Mouse (Mus musculus) heart, embryonic 12.5 days (tissue): ENCODE measurements at regions not wholly inside any gene's neighbourhood (a gene's known extent, or its start where the extent isn't known, plus 50 kb on each side); places are given as distances from the start of the nearest gene placed in this dataset.

Experiments
- ATAC-seq: fragments of 200-750 bp; cut with Nextera tagmentation; 2 replicates; pipeline ENCODE4 v1.8.0; 2017; ENCODE audit warnings: moderate TSS enrichment, moderate library complexity; ENCODE audit not compliant: insufficient number of reproducible peaks, low FRiP score
- H3K27ac ChIP-seq: fragments of 300-500 bp; sonication (generic); 2 replicates; pipeline ENCODE4 v1.5.1; 2016; ENCODE audit warnings: mild to moderate bottlenecking, moderate library complexity; ENCODE audit not compliant: poor library complexity, severe bottlenecking
- H3K27me3 ChIP-seq: fragments of 300-500 bp; sonication (generic); replicated peaks from 2 replicates; pipeline ENCODE4 v1.6.1; 2016; ENCODE audit warnings: mild to moderate bottlenecking, moderate library complexity
- H3K36me3 ChIP-seq: fragments of 300-500 bp; sonication (generic); 2 replicates; pipeline ENCODE4 v1.6.1; 2016; ENCODE audit warnings: mild to moderate bottlenecking, moderate library complexity
- H3K4me1 ChIP-seq: fragments of 300-500 bp; sonication (generic); replicated peaks from 2 replicates; pipeline ENCODE4 v1.6.1; 2016; ENCODE audit warnings: mild to moderate bottlenecking
- H3K4me2 ChIP-seq: fragments of 300-500 bp; sonication (generic); 2 replicates; pipeline ENCODE4 v1.6.1; 2016; ENCODE audit warnings: mild to moderate bottlenecking, moderate library complexity
- H3K4me3 ChIP-seq: fragments of 300-500 bp; sonication (generic); 2 replicates; pipeline ENCODE4 v1.5.1; 2016; ENCODE audit warnings: mild to moderate bottlenecking
- H3K9ac ChIP-seq: fragments of 300-500 bp; sonication (generic); 2 replicates; pipeline ENCODE4 v1.6.1; 2016; ENCODE audit warnings: mild to moderate bottlenecking, moderate library complexity
- H3K9me3 ChIP-seq: fragments of 300-500 bp; sonication (generic); replicated peaks from 2 replicates; pipeline ENCODE4 v1.6.1; 2016; ENCODE audit warnings: mild to moderate bottlenecking, moderate library complexity
- WGBS: fragments of 180-500 bp; shearing (Covaris S2); methylation state at CpG from one replicate; pipeline ENCODE4 v1.1.7; 2016; 5-methylcytosine and 5-hydroxymethylcytosine counted together

- no peaks in the 10 kb centered on the region for H3K9me3 ChIP-seq
- no peak overlapping the region for H3K27ac ChIP-seq
- no peak overlapping the region for H3K9ac ChIP-seq
- ATAC-seq, result no peak
- no peaks in the 10 kb centered on the region for H3K36me3 ChIP-seq
- 72% methylated on average over 4 of the region's 4 CpGs for WGBS
- no peaks in the 10 kb centered on the region for H3K4me1 ChIP-seq
- no peak overlapping the region for H3K4me2 ChIP-seq
- H3K27me3 ChIP-seq, result no peaks in the 10 kb centered on the region
- no peak overlapping the region for H3K4me3 ChIP-seq
Observed at GRCm38 (mm10) chr11:90088473-90088872, 58.3 kb downstream of the Tmem100 start.

GRCm38 (mm10) chr11:90094052-90094451 lies 63.9 kb downstream of the Tmem100 start:
- ATAC-seq, result no peak
- no peak overlapping the region for H3K27ac ChIP-seq
- H3K4me3 ChIP-seq, result no peak overlapping the region
- H3K4me1 ChIP-seq, result peaks cover 23% of the 10 kb centered on the region
- no peaks in the 10 kb centered on the region for H3K36me3 ChIP-seq
- 33% methylated on average over 7 of the region's 7 CpGs for WGBS
- H3K27me3 ChIP-seq, result no peaks in the 10 kb centered on the region
- no peak overlapping the region for H3K4me2 ChIP-seq
- H3K9me3 ChIP-seq, result no peaks in the 10 kb centered on the region
- H3K9ac ChIP-seq, result no peak overlapping the region

GRCm38 (mm10) chr11:90094700-90095355 lies 64.7 kb downstream of the Tmem100 start:
- peaks cover 27% of the 10 kb centered on the region for H3K4me1 ChIP-seq
- H3K36me3 ChIP-seq, result no peaks in the 10 kb centered on the region
- H3K27me3 ChIP-seq, result no peaks in the 10 kb centered on the region
- no peak overlapping the region for H3K9ac ChIP-seq
- no peak overlapping the region for H3K4me2 ChIP-seq
- H3K27ac ChIP-seq, result no peak overlapping the region
- no peaks in the 10 kb centered on the region for H3K9me3 ChIP-seq
- no peak overlapping the region for H3K4me3 ChIP-seq
- no peak for ATAC-seq
- 70% methylated on average over 7 of the region's 7 CpGs for WGBS

GRCm38 (mm10) chr11:90098471-90098870 lies 68.3 kb downstream of the Tmem100 start:
- no peak for ATAC-seq
- H3K4me3 ChIP-seq, result no peak overlapping the region
- no peaks in the 10 kb centered on the region for H3K36me3 ChIP-seq
- H3K9ac ChIP-seq, result no peak overlapping the region
- no peak overlapping the region for H3K4me2 ChIP-seq
- WGBS, result 55% methylated on average over 7 of the region's 7 CpGs
- H3K4me1 ChIP-seq, result peaks cover 36% of the 10 kb centered on the region
- H3K27me3 ChIP-seq, result no peaks in the 10 kb centered on the region
- H3K9me3 ChIP-seq, result no peaks in the 10 kb centered on the region
- H3K27ac ChIP-seq, result no peak overlapping the region

- 47% methylated on average over 1 of the region's 1 CpGs for WGBS
- H3K27me3 ChIP-seq, result no peaks in the 10 kb centered on the region
- H3K4me2 ChIP-seq, result no peak overlapping the region
- H3K9me3 ChIP-seq, result no peaks in the 10 kb centered on the region
- no peak for ATAC-seq
- H3K9ac ChIP-seq, result no peak overlapping the region
- H3K4me3 ChIP-seq, result no peak overlapping the region
- no peaks in the 10 kb centered on the region for H3K36me3 ChIP-seq
- no peak overlapping the region for H3K27ac ChIP-seq
- H3K4me1 ChIP-seq, result peaks cover 33% of the 10 kb centered on the region
Observed at GRCm38 (mm10) chr11:90099178-90099577, 69.0 kb downstream of the Tmem100 start.

GRCm38 (mm10) chr11:90100161-90100560 lies 70.0 kb downstream of the Tmem100 start:
- H3K9me3 ChIP-seq, result no peaks in the 10 kb centered on the region
- H3K4me2 ChIP-seq, result no peak overlapping the region
- peaks cover 26% of the 10 kb centered on the region for H3K4me1 ChIP-seq
- 80% methylated on average over 2 of the region's 2 CpGs for WGBS
- H3K9ac ChIP-seq, result no peak overlapping the region
- no peak overlapping the region for H3K27ac ChIP-seq
- no peaks in the 10 kb centered on the region for H3K27me3 ChIP-seq
- no peak for ATAC-seq
- H3K36me3 ChIP-seq, result no peaks in the 10 kb centered on the region
- no peak overlapping the region for H3K4me3 ChIP-seq

- no peak for ATAC-seq
- no peaks in the 10 kb centered on the region for H3K9me3 ChIP-seq
- peaks cover 30% of the 10 kb centered on the region for H3K4me1 ChIP-seq
- WGBS, result 21% methylated on average over 8 of the region's 8 CpGs
- H3K4me3 ChIP-seq, result no peak overlapping the region
- no peaks in the 10 kb centered on the region for H3K36me3 ChIP-seq
- peak overlapping the region; percentile 41 for H3K27ac ChIP-seq
- no peaks in the 10 kb centered on the region for H3K27me3 ChIP-seq
- peak overlapping the region; percentile 9; the same call in 1 of the 2 replicates for H3K4me2 ChIP-seq
- H3K9ac ChIP-seq, result no peak overlapping the region
Observed at GRCm38 (mm10) chr11:90101284-90101683, 71.1 kb downstream of the Tmem100 start.

GRCm38 (mm10) chr11:90106063-90106798 lies 76.1 kb downstream of the Tmem100 start:
- Histone ChIP-seq H3K4me3 (no peak overlapping the region), H3K9me3 (no peaks in the 10 kb centered on the region), H3K9ac (no peak overlapping the region), H3K36me3 (no peaks in the 10 kb centered on the region), H3K27me3 (no peaks in the 10 kb centered on the region), H3K4me1 (peaks cover 9% of the 10 kb centered on the region), H3K27ac (no peak overlapping the region; the same call in 1 of the 2 replicates), H3K4me2 (no peak overlapping the region)
- WGBS, result 35% methylated on average over 12 of the region's 12 CpGs
- no peak for ATAC-seq

GRCm38 (mm10) chr11:90109681-90110111 lies 77.8 kb upstream of the Gm45716 start:
- Histone ChIP-seq H3K36me3 (no peaks in the 10 kb centered on the region), H3K4me1 (0 out of 2 replicates have a peak, but pooled peaks cover 8% of the 10 kb centered on the region), H3K4me3 (no peak overlapping the region), H3K9me3 (no peaks in the 10 kb centered on the region), H3K27me3 (no peaks in the 10 kb centered on the region), H3K27ac (no peak overlapping the region), H3K4me2 (no peak overlapping the region), H3K9ac (no peak overlapping the region)
- no peak for ATAC-seq
- 51% methylated on average over 2 of the region's 2 CpGs for WGBS

- no peak overlapping the region for H3K27ac ChIP-seq
- no peak overlapping the region for H3K4me3 ChIP-seq
- no peak for ATAC-seq
- WGBS, result 76% methylated on average over 3 of the region's 3 CpGs
- no peaks in the 10 kb centered on the region for H3K27me3 ChIP-seq
- no peak overlapping the region for H3K9ac ChIP-seq
- H3K4me1 ChIP-seq, result 0 out of 2 replicates have a peak, but pooled peaks cover 8% of the 10 kb centered on the region
- no peak overlapping the region for H3K4me2 ChIP-seq
- no peaks in the 10 kb centered on the region for H3K9me3 ChIP-seq
- H3K36me3 ChIP-seq, result no peaks in the 10 kb centered on the region
Observed at GRCm38 (mm10) chr11:90110170-90110569, 77.3 kb upstream of the Gm45716 start.

GRCm38 (mm10) chr11:90112174-90112573 lies 75.3 kb upstream of the Gm45716 start:
- Histone ChIP-seq H3K4me1 (peaks cover under 1% of the 10 kb centered on the region), H3K27ac (no peak overlapping the region), H3K9ac (no peak overlapping the region), H3K4me3 (no peak overlapping the region), H3K4me2 (no peak overlapping the region), H3K9me3 (no peaks in the 10 kb centered on the region), H3K36me3 (no peaks in the 10 kb centered on the region), H3K27me3 (no peaks in the 10 kb centered on the region)
- 76% methylated on average over 7 of the region's 7 CpGs for WGBS
- no peak for ATAC-seq
